Mouse (Mus musculus) spleen, adult 12 weeks (tissue): ENCODE results near the gene Zfp667.

Experiments
- DNase-seq: peaks from one replicate; pipeline ENCODE4 v3.0.0; 2022; ENCODE audit warnings: low spot score

Gene Zfp667

GRCm38 (mm10) chr7:6330458-6331232 lies 44.3 kb downstream of the Zfp667 start:
- DNase-seq: no peak

GRCm38 (mm10) chr7:6331233-6331956 lies 45.0 kb downstream of the Zfp667 start, which contains the start of gene Zfp583:
Gene Zfp583 (minus strand): TSS chr7:6331285.
- peak; percentile 60 for DNase-seq

GRCm38 (mm10) chr7:6339865-6340264 lies 53.5 kb downstream of the Zfp667 start:
- no peak for DNase-seq

GRCm38 (mm10) chr7:6343501-6344071 lies 57.2 kb downstream of the Zfp667 start, which contains the start of gene Gm3854:
Gene Gm3854 (plus strand): TSS chr7:6343759.
- no peak for DNase-seq

GRCm38 (mm10) chr7:6344124-6344523 lies 57.7 kb downstream of the Zfp667 start:
- DNase-seq: no peak
